Mouse (Mus musculus): ENCODE data around the gene Arid1a. TPM values are rescaled to one million over a fixed set of nuclear protein-coding genes. Genes with fewer than 3 reads are reported as not detected.
A peak's percentile ranks its signal among the peaks of the same experiment; 100 is the strongest.

The Arid1a gene
- polyA plus RNA-seq, 1 experiment from 2014 or later: 37.8 TPM

DNA sequence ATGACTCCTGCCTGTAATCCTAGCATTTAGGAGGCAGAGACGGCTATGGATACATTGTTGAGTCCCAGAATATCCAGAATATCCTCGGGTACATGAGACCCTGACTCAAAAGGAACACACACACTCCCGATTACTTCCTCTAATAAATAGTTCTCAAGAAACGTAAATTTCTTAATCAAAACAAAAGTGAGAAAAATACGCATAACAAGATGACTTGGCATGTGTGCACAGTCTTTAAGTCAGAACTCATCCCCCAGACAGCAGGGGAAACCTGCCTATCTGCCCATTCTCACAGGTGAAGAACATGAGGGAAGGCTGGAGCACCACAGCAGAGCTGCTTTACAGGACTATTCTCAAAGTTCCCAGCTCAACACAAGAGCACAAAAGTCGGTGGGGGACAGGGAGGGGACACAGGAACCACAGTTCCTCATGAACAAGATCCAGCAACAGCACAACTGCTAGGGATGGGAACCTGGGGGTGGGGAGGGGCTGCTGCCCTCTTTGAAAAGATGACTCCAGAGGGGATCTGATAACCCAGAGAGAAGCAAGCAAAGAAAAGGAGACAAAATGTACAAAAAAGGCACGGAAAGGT, 6.3 kb downstream of the Arid1a start:
- H3K4me2 ChIP-seq (replicated peaks): peak overlapping the region; percentile 99
- ATAC-seq (ENCODE audit: low FRiP score): no peak
- no peaks in the 10 kb centered on the region for H3K36me3 ChIP-seq (replicated peaks; ENCODE audit: control insufficient read depth, insufficient read depth)
- 35% methylated on average over 7 of the region's 7 CpGs for WGBS
- H3K9ac ChIP-seq: peak overlapping the region; percentile 100
- peaks cover 58% of the 10 kb centered on the region for H3K4me1 ChIP-seq (replicated peaks; ENCODE audit: control insufficient read depth, insufficient read depth, low read length)
- DNase-seq (ENCODE audit: low spot score): no peak
- H3K27me3 ChIP-seq (ENCODE audit: control insufficient read depth, insufficient read depth, low read length): no peaks in the 10 kb centered on the region
- peak overlapping the region; percentile 100 for H3K4me3 ChIP-seq (replicated peaks; ENCODE audit: low read length)
- no peak overlapping the region for H3K27ac ChIP-seq
- no peaks in the 10 kb centered on the region for H3K9me3 ChIP-seq (ENCODE audit: control insufficient read depth, low read length)

GRCm38 (mm10) chr4:133735282-133735681, 21.3 kb downstream of the Arid1a start:
- DNase-seq (ENCODE audit: low spot score) (no peak), ATAC-seq (ENCODE audit: low FRiP score) (no peak)
- no peak overlapping the region for H3K4me3 ChIP-seq (replicated peaks; ENCODE audit: low read length)
- H3K27me3 ChIP-seq (ENCODE audit: control insufficient read depth, insufficient read depth, low read length): no peaks in the 10 kb centered on the region
- peaks cover 44% of the 10 kb centered on the region for H3K4me1 ChIP-seq (replicated peaks; ENCODE audit: control insufficient read depth, insufficient read depth, low read length)
- no peak overlapping the region for H3K9ac ChIP-seq
- H3K4me2 ChIP-seq (replicated peaks): no peak overlapping the region
- H3K27ac ChIP-seq: no peak overlapping the region
- 91% methylated on average over 3 of the region's 3 CpGs for WGBS
- no peaks in the 10 kb centered on the region for H3K9me3 ChIP-seq (ENCODE audit: control insufficient read depth, low read length)
- H3K36me3 ChIP-seq (replicated peaks; ENCODE audit: control insufficient read depth, insufficient read depth): peaks cover 7% of the 10 kb centered on the region

GRCm38 (mm10) chr4:133730122-133730521, 26.4 kb downstream of the Arid1a start:
- Histone ChIP-seq H3K4me3 (replicated peaks; ENCODE audit: low read length) (no peak overlapping the region), H3K27ac (peak overlapping the region; percentile 85), H3K36me3 (replicated peaks; ENCODE audit: control insufficient read depth, insufficient read depth) (no peaks in the 10 kb centered on the region; the same call in 1 of the 2 replicates), H3K9ac (peak overlapping the region; percentile 14), H3K9me3 (ENCODE audit: control insufficient read depth, low read length) (no peaks in the 10 kb centered on the region), H3K4me1 (replicated peaks; ENCODE audit: control insufficient read depth, insufficient read depth, low read length) (peaks cover 77% of the 10 kb centered on the region), H3K4me2 (replicated peaks) (peak overlapping the region; percentile 44), H3K27me3 (ENCODE audit: control insufficient read depth, insufficient read depth, low read length) (no peaks in the 10 kb centered on the region)
- DNase-seq (ENCODE audit: low spot score) (no peak), ATAC-seq (ENCODE audit: low FRiP score) (peak; percentile 50; the same call in 1 of the 2 replicates)

DNA sequence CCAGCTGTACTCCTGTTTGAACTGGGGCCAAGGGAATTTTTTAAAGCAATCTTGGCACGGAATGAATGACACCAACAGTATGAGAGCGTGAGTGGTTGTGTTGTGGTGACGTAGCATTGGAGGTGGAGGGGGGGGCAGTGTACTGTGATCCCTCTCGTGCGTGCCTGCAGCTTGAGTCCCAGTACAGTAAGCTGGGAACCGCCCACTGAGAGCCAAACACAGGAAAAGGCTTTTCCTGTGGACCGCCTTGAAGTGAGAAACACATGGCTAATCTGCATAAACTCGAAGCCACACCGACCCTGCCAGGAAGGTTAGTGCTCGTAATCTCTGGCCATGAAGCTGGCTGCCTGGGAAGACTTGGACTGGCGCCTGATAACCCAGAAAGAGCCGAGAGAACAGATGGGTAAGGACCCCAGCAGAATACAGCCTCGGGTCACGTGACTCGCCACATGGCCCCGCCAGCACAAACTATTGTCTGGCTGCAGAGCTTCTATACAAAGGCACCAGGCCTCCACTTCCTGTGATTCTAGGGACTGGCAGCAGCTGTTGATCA, 27.0 kb downstream of the Arid1a start:
- DNase-seq (ENCODE audit: low spot score): peak; percentile 81
- WGBS: under 1% methylated on average over 16 of the region's 16 CpGs
- Histone ChIP-seq H3K4me1 (replicated peaks; ENCODE audit: control insufficient read depth, insufficient read depth, low read length) (peaks cover 77% of the 10 kb centered on the region), H3K36me3 (replicated peaks; ENCODE audit: control insufficient read depth, insufficient read depth) (no peaks in the 10 kb centered on the region; the same call in 1 of the 2 replicates), H3K4me2 (replicated peaks) (peak overlapping the region; percentile 44), H3K27ac (peak overlapping the region; percentile 85), H3K4me3 (replicated peaks; ENCODE audit: low read length) (no peak overlapping the region), H3K9ac (peak overlapping the region; percentile 14), H3K27me3 (ENCODE audit: control insufficient read depth, insufficient read depth, low read length) (no peaks in the 10 kb centered on the region), H3K9me3 (ENCODE audit: control insufficient read depth, low read length) (no peaks in the 10 kb centered on the region)
- peak; percentile 91 for ATAC-seq (ENCODE audit: low FRiP score)

- DNase-seq (ENCODE audit: low spot score) (no peak), ATAC-seq (ENCODE audit: low FRiP score) (no peak)
- peak overlapping the region; percentile 2; the same call in 1 of the 2 replicates for H3K9ac ChIP-seq
- H3K27me3 ChIP-seq (ENCODE audit: control insufficient read depth, insufficient read depth, low read length): no peaks in the 10 kb centered on the region
- 64% methylated on average over 6 of the region's 6 CpGs for WGBS
- peak overlapping the region; percentile 85 for H3K27ac ChIP-seq
- no peaks in the 10 kb centered on the region for H3K9me3 ChIP-seq (ENCODE audit: control insufficient read depth, low read length)
- peaks cover 75% of the 10 kb centered on the region for H3K4me1 ChIP-seq (replicated peaks; ENCODE audit: control insufficient read depth, insufficient read depth, low read length)
- H3K4me3 ChIP-seq (replicated peaks; ENCODE audit: low read length): no peak overlapping the region
- H3K36me3 ChIP-seq (replicated peaks; ENCODE audit: control insufficient read depth, insufficient read depth): no peaks in the 10 kb centered on the region; the same call in 1 of the 2 replicates
- H3K4me2 ChIP-seq (replicated peaks): peak overlapping the region; percentile 44
Observed at GRCm38 (mm10) chr4:133729007-133729406, 27.6 kb downstream of the Arid1a start.

DNA sequence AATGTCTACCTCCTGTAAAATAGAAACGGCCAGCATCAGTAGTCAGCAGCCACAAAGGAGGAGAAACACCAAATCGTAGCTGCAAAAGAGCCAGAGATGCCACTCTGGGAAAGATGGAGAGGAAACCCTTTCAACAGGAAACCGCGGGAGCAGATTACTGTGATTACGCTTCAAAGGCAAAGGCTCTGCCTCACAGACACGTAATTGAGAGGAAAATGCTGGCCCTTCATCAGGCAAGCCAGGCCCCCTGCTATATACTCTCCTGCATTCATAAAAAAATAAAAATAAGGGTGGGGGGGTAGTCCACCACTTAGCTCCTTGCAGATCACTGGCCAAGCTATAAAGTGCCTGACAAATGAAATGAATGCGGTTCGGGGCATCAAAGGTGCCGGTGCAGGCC, 28.3 kb downstream of the Arid1a start:
- DNase-seq (ENCODE audit: low spot score): no peak
- H3K36me3 ChIP-seq (replicated peaks; ENCODE audit: control insufficient read depth, insufficient read depth): no peaks in the 10 kb centered on the region; the same call in 1 of the 2 replicates

GRCm38 (mm10) chr4:133725706-133726105, 30.9 kb downstream of the Arid1a start:
- no peak overlapping the region for H3K27ac ChIP-seq
- H3K4me2 ChIP-seq (replicated peaks): no peak overlapping the region
- peaks cover 21% of the 10 kb centered on the region for H3K36me3 ChIP-seq (replicated peaks; ENCODE audit: control insufficient read depth, insufficient read depth)
- no peak overlapping the region for H3K4me3 ChIP-seq (replicated peaks; ENCODE audit: low read length)
- no peak for ATAC-seq (ENCODE audit: low FRiP score)
- no peak overlapping the region for H3K9ac ChIP-seq
- DNase-seq (ENCODE audit: low spot score): no peak
- H3K4me1 ChIP-seq (replicated peaks; ENCODE audit: control insufficient read depth, insufficient read depth, low read length): peaks cover 47% of the 10 kb centered on the region
- H3K27me3 ChIP-seq (ENCODE audit: control insufficient read depth, insufficient read depth, low read length): no peaks in the 10 kb centered on the region
- 53% methylated on average over 2 of the region's 2 CpGs for WGBS
- H3K9me3 ChIP-seq (ENCODE audit: control insufficient read depth, low read length): no peaks in the 10 kb centered on the region

More for the DNA sequence above, 28.3 kb downstream of the Arid1a start:
- Histone ChIP-seq H3K4me2 (replicated peaks) (peak overlapping the region; percentile 44; the same call in 1 of the 2 replicates), H3K4me3 (replicated peaks; ENCODE audit: low read length) (no peak overlapping the region), H3K9ac (no peak overlapping the region), H3K4me1 (replicated peaks; ENCODE audit: control insufficient read depth, insufficient read depth, low read length) (peaks cover 68% of the 10 kb centered on the region), H3K27me3 (ENCODE audit: control insufficient read depth, insufficient read depth, low read length) (no peaks in the 10 kb centered on the region), H3K9me3 (ENCODE audit: control insufficient read depth, low read length) (no peaks in the 10 kb centered on the region), H3K27ac (no peak overlapping the region; the same call in 1 of the 2 replicates)
- no peak for ATAC-seq (ENCODE audit: low FRiP score)
- WGBS: 44% methylated on average over 9 of the region's 9 CpGs

DNA sequence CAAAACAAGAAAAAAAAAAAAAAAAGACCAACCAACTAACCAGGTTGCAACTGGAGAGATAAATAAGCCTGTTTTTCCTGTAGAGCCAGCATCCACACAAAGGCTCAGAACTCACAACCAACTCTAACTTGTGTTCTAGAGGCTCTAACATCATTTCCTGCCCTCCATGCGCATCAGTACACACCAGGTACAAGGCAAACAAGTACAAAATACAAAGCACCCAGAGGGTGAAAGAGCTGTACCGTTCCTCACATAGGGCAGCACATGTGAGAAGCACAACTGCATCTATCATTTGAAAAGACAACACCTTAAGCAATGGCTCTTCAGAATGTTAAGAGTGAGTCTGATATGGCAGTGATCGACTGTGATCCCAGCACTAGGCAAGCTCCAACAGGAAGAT, 36.8 kb downstream of the Arid1a start:
- Histone ChIP-seq H3K9me3 (ENCODE audit: control insufficient read depth, low read length) (no peaks in the 10 kb centered on the region), H3K27ac (no peak overlapping the region), H3K27me3 (ENCODE audit: control insufficient read depth, insufficient read depth, low read length) (no peaks in the 10 kb centered on the region), H3K4me3 (replicated peaks; ENCODE audit: low read length) (no peak overlapping the region), H3K4me2 (replicated peaks) (no peak overlapping the region), H3K36me3 (replicated peaks; ENCODE audit: control insufficient read depth, insufficient read depth) (peaks cover 78% of the 10 kb centered on the region), H3K9ac (no peak overlapping the region), H3K4me1 (replicated peaks; ENCODE audit: control insufficient read depth, insufficient read depth, low read length) (no peaks in the 10 kb centered on the region)
- ATAC-seq (ENCODE audit: low FRiP score): no peak
- 94% methylated on average over 3 of the region's 3 CpGs for WGBS
- DNase-seq (ENCODE audit: low spot score): no peak

DNA sequence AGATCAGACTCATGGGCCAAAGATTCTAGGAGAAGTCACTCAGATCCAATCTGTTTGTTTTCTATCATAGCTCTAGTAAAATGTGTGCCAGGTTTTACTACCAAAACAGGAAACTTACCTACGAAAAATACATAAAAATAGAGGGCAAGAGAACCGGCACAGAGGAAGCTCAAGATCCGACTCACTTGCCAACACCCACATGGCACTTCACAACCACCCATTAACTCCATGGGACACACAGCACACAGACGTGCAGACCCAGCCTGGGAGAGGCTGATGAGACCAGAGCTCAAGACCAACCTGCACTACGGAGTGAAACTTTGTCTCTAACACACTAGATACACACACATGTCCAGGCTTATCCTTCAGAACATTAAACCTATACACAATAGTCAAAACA, 43.8 kb downstream of the Arid1a start:
- H3K4me3 ChIP-seq (replicated peaks; ENCODE audit: low read length): no peak overlapping the region
- 0 out of 2 replicates have a peak, but pooled peaks cover 6% of the 10 kb centered on the region for H3K4me1 ChIP-seq (replicated peaks; ENCODE audit: control insufficient read depth, insufficient read depth, low read length)
- no peak overlapping the region for H3K4me2 ChIP-seq (replicated peaks)
- 89% methylated on average over 5 of the region's 5 CpGs for WGBS
- no peaks in the 10 kb centered on the region for H3K9me3 ChIP-seq (ENCODE audit: control insufficient read depth, low read length)
- peaks cover 64% of the 10 kb centered on the region for H3K36me3 ChIP-seq (replicated peaks; ENCODE audit: control insufficient read depth, insufficient read depth)
- no peak for DNase-seq (ENCODE audit: low spot score)
- ATAC-seq (ENCODE audit: low FRiP score): no peak
- H3K9ac ChIP-seq: no peak overlapping the region
- no peak overlapping the region for H3K27ac ChIP-seq
- no peaks in the 10 kb centered on the region for H3K27me3 ChIP-seq (ENCODE audit: control insufficient read depth, insufficient read depth, low read length)

Measured in hindbrain, embryonic 14.5 days (tissue).